Comparison of ENCODE assay signal across 8 mouse cellular contexts in genomic region chr17:65884691-65885397, GRCm38 (mm10). TPM values are rescaled to one million over a fixed set of nuclear protein-coding genes. Genes with fewer than 3 reads are reported as not detected.
DNase-seq lines count a peak whose midpoint lies in the region; ATAC-seq lines count a peak whose summit lies in the region.

No protein-coding gene starts in this region.

- under 1% methylated on average over 66 of the region's 67 CpGs for WGBS in heart, embryonic 13.5 days
- under 1% methylated on average over 66 of the region's 67 CpGs for WGBS in liver, embryonic 12.5 days (ENCODE audit: insufficient replicate concordance)
- under 1% methylated on average over 67 of the region's 67 CpGs for WGBS in stomach, embryonic 15.5 days

- peak overlapping the region; percentile 93 for H3K4me3 ChIP-seq in brown adipose tissue, adult 24 weeks (ENCODE audit: insufficient read depth, low read depth, low read length)
- peak overlapping the region; percentile 74 for H3K4me3 ChIP-seq in heart, embryonic 13.5 days
- peak overlapping the region; percentile 94 for H3K4me3 ChIP-seq in liver, embryonic 12.5 days
- peak overlapping the region; percentile 88 for H3K4me3 ChIP-seq in stomach, embryonic 15.5 days (replicated peaks)

- H3K27ac ChIP-seq in brown adipose tissue, adult 24 weeks (replicated peaks; ENCODE audit: low read depth, low read length): peak overlapping the region; percentile 89
- H3K27ac ChIP-seq in heart, embryonic 13.5 days (replicated peaks): peak overlapping the region; percentile 99
- H3K27ac ChIP-seq in liver, embryonic 12.5 days: peak overlapping the region; percentile 96
- peak overlapping the region; percentile 98 for H3K27ac ChIP-seq in stomach, embryonic 15.5 days

- no peaks in the 10 kb centered on the region for H3K36me3 ChIP-seq in heart, embryonic 13.5 days
- H3K36me3 ChIP-seq in liver, embryonic 12.5 days: no peaks in the 10 kb centered on the region
- 0 out of 2 replicates have a peak, but pooled peaks cover 1% of the 10 kb centered on the region for H3K36me3 ChIP-seq in stomach, embryonic 15.5 days

- H3K4me2 ChIP-seq in heart, embryonic 13.5 days: peak overlapping the region; percentile 96
- peak overlapping the region; percentile 82 for H3K4me2 ChIP-seq in liver, embryonic 12.5 days
- peak overlapping the region; percentile 89 for H3K4me2 ChIP-seq in stomach, embryonic 15.5 days

- no peaks in the 10 kb centered on the region for H3K27me3 ChIP-seq in heart, embryonic 13.5 days (replicated peaks)
- no peaks in the 10 kb centered on the region for H3K27me3 ChIP-seq in liver, embryonic 12.5 days (replicated peaks)
- H3K27me3 ChIP-seq in stomach, embryonic 15.5 days (replicated peaks): no peaks in the 10 kb centered on the region

- no peaks in the 10 kb centered on the region for H3K9me3 ChIP-seq in heart, embryonic 13.5 days
- H3K9me3 ChIP-seq in liver, embryonic 12.5 days (replicated peaks): no peaks in the 10 kb centered on the region
- H3K9me3 ChIP-seq in stomach, embryonic 15.5 days: no peaks in the 10 kb centered on the region

- peak; percentile 99 for DNase-seq in CD4-positive, CD25-positive, alpha-beta regulatory T cell, adult 2 months (ENCODE audit: low read depth, low spot score)
- peak; percentile 84 for DNase-seq in fat pad, adult 2 months (ENCODE audit: extremely low read depth, low read depth, low spot score)
- peak; percentile 100 for DNase-seq in kidney, postnatal 10 days
- DNase-seq in natural killer cell, adult 2 months (ENCODE audit: low spot score in 2 of 2): peak; percentile 97 to 98

- H3K4me1 ChIP-seq in brown adipose tissue, adult 24 weeks (ENCODE audit: control insufficient read depth, insufficient read depth, insufficient read length, low read length): peaks cover 4% of the 10 kb centered on the region; the same call in 1 of the 2 replicates
- H3K4me1 ChIP-seq in heart, embryonic 13.5 days: peaks cover 44% of the 10 kb centered on the region
- H3K4me1 ChIP-seq in liver, embryonic 12.5 days: peaks cover 34% of the 10 kb centered on the region
- no peaks in the 10 kb centered on the region for H3K4me1 ChIP-seq in stomach, embryonic 15.5 days

- H3K9ac ChIP-seq in heart, embryonic 13.5 days: peak overlapping the region; percentile 90
- peak overlapping the region; percentile 97 for H3K9ac ChIP-seq in liver, embryonic 12.5 days
- peak overlapping the region; percentile 91 for H3K9ac ChIP-seq in stomach, embryonic 15.5 days

- peak; percentile 96 for ATAC-seq in heart, embryonic 13.5 days (ENCODE audit: extremely low read depth, insufficient number of reproducible peaks, low FRiP score, low TSS enrichment)
- peak; percentile 98 for ATAC-seq in liver, embryonic 12.5 days
- ATAC-seq in stomach, embryonic 15.5 days (ENCODE audit: insufficient read depth, low FRiP score, low read depth): peak; percentile 99

RNA-seq across cellular contexts. Expression of gene Ralbp1, which starts 0.8 kb away (rescaled TPM):
- polyA plus RNA-seq in brown adipose tissue, adult 24 weeks (2012; ENCODE audit: insufficient read depth, insufficient read length, missing spikeins): 21.4 and 21.8 TPM in 2 replicates
- 43.9 and 46.6 TPM in 2 replicates for polyA plus RNA-seq in heart, embryonic 13.5 days (2015; fragmentation: Nextera tagmentation; extraction: Ambion mirVana)
- 45.9 and 47.3 TPM in 2 replicates for polyA plus RNA-seq in liver, embryonic 12.5 days (2016; fragmentation: Nextera tagmentation; extraction: Ambion mirVana)
- polyA plus RNA-seq in stomach, embryonic 15.5 days (2015; fragmentation: Nextera tagmentation; extraction: Ambion mirVana): 80.9 and 95.3 TPM in 2 replicates

Comparison
In these comparisons a context has a peak if more than half of its experiments do, and no peak if none do; other contexts are left out.
1. Peak in every context shown above with its lines: DNase-seq, ATAC-seq, H3K4me3 ChIP-seq and H3K27ac ChIP-seq.